Mouse (Mus musculus) monocyte, adult 5-6 weeks (primary cell): Measurements from ENCODE around the gene Adrm1. TPM values are rescaled to one million over a fixed set of nuclear protein-coding genes. Genes with fewer than 3 reads are reported as not detected.

ENCODE experiments used
- ATAC-seq: fragments of 153-309, 156-312 bp; replicated peaks from 2 replicates; pipeline ENCODE4 v1.8.0; 2017; ENCODE audit warnings: mild to moderate bottlenecking; ENCODE audit not compliant: low TSS enrichment, insufficient number of reproducible peaks, severe bottlenecking, poor library complexity, low FRiP score
- total RNA-seq: library from RNA; stranded (forward); fragments of 200-1000, 200-491, 200-594 nt; gene quantifications from 3 replicates; pipeline ENCODE4 v1.2.3, GENCODE M21; 2017

Gene Adrm1
- total RNA-seq, 1 experiment from 2014 or later: 50.1 TPM

GRCm38 (mm10) chr2:180214352-180214978, 43.2 kb downstream of the Adrm1 start:
- ATAC-seq: no peak

- no peak for ATAC-seq
Observed at GRCm38 (mm10) chr2:180215011-180215461, 43.8 kb downstream of the Adrm1 start.

DNA sequence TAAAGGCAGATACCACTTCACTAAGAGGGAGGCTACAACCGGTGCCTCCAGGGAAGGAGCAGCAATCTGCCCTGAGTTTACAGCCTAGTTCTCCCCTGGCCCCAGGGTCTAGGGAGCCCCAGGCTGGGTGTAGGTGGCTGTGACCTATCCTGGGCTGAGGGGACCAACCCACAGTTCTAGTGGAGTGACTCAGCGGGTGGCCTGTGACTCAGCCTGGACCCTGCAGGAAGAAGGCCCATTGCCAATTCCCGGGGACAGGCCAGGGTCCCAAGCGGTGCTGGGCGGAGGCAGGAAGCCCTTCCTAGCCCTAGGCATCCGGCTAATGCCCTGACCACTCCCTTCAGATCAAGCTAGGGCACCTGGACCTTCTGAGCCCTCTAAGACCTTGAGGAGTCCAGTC, 44.7 kb downstream of the Adrm1 start:
- no peak for ATAC-seq

GRCm38 (mm10) chr2:180216921-180217320, 45.6 kb downstream of the Adrm1 start:
- ATAC-seq: no peak

GRCm38 (mm10) chr2:180217587-180217986, 46.3 kb downstream of the Adrm1 start:
- no peak for ATAC-seq

DNA sequence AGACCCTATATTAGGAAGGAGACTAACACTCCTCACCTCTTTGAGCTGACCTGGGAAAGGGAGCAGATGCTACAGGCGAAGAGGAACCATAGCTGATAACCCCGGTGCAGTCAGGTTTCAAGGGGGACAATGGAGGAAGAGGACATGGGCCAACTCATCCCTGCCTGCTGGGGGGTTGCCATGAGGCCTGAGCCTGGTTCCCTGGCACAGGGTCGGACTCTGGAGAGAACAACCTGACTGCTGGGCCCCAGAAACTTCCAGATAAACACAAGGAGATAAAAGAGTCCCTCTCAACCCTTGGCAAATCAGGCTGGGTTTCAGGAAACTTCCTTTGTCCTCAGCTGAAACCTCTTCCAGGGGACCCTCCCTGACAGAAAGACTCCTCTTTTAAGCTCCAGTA, 47.0 kb downstream of the Adrm1 start:
- ATAC-seq: no peak

DNA sequence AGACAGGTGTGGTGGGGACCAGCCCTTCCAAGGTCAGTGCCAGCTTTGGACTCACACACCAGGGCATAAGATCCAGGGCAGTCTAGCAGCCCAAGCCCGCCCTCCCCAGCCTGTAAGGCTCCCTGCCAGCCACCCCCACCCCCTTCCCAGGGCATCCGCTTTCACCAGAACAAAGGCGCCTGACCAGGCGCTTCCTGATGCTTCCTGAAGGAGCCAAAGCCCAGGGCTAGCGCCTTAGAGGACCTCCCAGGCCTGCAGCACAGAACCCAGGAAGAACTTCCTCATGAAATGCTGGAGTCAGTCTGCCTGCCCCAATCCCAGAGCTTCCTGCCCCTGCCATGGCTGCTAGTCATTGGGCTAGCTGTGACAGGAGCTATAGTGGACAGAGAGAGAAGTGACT, 47.4 kb downstream of the Adrm1 start:
- no peak for ATAC-seq

DNA sequence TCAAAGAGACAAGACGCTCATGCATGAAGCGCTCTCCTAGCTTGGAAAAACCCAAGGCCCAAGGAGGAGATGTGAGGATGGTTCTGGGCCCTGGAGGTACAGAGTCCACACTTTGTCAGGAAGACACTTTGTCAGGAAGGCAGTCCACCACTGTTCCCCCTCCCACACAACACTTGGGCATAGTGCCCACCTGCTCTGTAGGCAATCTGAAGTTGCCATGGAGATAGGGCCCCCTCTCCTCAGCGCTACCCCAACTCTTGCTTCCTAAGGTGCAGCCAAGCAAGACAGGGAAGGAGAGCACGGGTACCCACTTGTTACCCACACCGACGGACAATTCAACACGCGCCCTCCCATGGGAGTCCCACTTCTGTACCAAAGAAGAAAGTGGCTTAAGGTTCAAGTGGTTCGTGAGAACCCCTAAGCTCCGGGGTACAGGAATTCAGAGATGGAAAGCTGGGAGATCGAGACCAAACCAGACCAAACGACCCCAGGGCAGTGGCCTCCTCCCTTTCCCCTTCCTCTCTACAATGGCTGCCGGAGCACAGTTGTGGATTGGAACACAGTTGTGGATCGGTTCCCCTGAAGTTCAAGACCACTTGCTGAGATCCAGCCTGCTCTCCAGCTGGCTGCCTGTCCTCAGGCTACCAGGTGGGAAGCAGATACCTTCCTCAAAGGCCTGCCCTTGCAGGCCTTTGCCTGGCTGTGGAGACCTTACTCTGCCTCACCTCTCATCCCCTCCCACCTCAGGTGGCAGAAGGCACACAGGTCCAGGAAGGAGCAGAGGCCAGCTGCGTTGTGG, 48.1 kb downstream of the Adrm1 start:
- no peak for ATAC-seq

DNA sequence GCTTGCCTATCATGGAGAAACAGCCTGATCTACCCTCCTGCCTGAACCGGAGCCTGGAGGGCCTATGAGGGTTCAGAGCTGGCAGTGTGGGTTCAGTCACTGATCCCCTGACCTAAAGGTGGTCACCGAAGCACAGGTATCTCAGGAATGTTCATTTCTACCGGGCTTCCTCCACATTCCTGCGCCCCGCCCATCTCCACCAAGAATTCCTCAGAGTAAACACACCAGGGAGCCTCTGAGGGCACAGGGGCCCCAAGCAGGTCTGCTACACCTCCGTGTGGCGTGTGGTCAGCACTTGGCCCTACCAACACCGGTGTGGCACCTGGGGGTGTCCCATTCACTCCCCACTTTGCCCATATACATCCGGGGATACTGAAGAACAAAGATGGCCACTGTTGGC, 48.9 kb downstream of the Adrm1 start:
- ATAC-seq: no peak

DNA sequence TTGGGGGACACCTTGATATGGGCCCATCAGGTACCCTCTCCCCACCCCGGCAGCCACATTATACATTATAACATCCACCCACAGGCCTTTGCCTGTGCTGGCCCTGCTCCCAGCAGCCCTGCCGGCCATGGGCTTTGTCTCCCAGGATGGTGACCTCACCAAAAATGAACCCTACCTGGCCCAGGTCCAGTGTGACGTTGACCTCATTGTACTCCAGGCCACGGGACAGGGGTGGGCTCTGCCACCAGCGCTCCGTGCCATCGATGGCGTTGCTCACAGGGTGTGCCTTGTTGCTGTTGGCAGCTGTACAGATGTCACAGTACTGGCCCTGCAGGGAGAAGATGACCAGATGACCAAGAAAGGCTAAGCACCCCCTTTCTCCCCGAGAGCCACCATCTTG, 49.8 kb downstream of the Adrm1 start:
- no peak for ATAC-seq

DNA sequence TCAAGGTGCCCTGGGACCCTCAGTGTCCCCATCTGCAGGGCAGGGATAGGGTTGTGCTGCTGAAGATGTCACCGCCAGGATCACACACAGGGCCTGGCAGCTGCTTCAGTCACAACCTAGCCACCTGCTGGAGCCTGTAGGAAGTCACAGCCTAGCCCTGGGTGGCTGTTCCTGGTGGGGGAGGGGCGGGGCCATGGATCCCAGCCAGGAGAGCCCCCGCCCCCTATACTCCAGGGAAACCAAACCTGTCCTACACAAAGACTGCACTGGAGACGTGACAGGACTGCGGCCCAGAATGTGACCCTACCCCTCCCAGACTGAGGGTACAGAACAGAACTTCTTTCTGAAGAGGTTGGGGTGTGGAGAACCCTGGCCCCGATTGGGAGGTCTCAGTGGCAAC, 51.0 kb downstream of the Adrm1 start:
- no peak for ATAC-seq

DNA sequence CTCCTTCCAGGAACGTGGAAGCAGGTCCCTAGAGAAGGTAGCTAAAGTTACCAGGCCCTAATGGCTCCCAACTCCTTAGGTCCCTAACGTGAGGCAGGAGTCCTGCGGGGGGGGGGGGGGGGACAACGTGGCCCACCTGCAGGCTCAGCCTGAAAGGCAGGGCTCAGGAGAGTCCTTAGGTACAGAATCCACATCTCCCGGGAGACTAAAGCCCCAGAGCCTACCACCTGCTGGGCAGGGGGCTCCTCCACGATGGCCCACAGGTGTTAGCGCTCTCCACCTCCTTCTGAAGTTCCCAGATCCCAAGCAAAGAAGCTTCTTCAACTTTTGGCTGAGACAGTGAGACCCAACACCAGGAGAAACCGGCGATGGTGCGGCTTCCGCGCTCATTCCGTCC, 53.4 kb downstream of the Adrm1 start:
- no peak for ATAC-seq

DNA sequence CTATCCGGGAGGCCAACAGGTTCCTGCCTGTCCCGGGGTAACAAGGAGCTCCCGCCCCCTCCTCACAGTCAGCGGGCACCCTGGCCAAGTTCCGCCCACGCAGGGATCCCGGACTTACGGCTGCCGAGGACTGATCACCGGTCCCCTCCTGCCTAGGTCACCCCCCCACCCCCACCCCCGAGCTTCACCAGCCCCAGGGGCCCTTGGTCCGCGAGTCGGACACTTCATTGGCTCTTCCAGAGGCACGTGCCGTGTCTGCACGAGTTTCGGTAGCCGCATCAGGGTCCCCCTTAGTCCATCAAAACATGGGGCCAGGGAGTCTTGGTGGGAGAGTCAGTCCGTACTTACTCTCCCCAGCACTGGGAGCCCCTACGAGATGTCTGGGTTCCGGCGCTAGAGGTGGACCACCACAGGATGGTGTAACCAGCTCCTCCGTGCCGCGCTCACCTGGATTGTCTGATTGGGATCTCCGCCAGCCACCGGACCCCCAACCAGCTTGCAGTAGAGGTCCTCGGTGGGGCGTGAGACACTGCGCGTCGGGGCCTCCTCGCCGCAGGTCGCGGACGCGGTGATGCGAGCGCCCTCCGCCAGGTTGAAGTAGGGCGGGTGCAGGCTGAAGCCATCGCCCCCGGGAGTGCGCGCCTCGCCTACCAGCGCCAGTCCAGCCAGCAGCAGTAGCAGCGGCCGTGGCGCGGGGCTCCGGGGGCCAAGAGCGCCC, 53.9 kb downstream of the Adrm1 start:
- no peak for ATAC-seq

Other genes with a start within 250 kb of the Adrm1 start
- gene Taf4, start 194.8 kb upstream of the Adrm1 start, total RNA-seq: 27.7 to 65.7 TPM (median 39.4 TPM) in 3 replicates
- 38.6 to 53.9 TPM (median 53.4 TPM) in 3 replicates for gene Lsm14b, start 146.5 kb upstream of the Adrm1 start, total RNA-seq
- gene Psma7, start 129.1 kb upstream of the Adrm1 start, total RNA-seq: 280 to 356 TPM (median 293 TPM) in 3 replicates
- gene Ss18l1, start 129.0 kb upstream of the Adrm1 start, total RNA-seq: 3.4 to 5.8 TPM (median 5.0 TPM) in 3 replicates
- gene Mtg2, start 100.9 kb upstream of the Adrm1 start, total RNA-seq: 13.7 to 21.6 TPM (median 15.9 TPM) in 3 replicates
- not detected in 3 replicates for gene Hrh3, start 67.0 kb upstream of the Adrm1 start, total RNA-seq
- 53.1 to 58.2 TPM (median 54.9 TPM) in 3 replicates for gene Osbpl2, start 52.2 kb upstream of the Adrm1 start, total RNA-seq
- gene Lama5, start 54.4 kb downstream of the Adrm1 start, total RNA-seq: 0.29 to 7.1 TPM (median 0.29 TPM) in 3 replicates
- gene Rps21, start 85.9 kb downstream of the Adrm1 start, total RNA-seq: 1,771 to 2,174 TPM (median 1,777 TPM) in 3 replicates
- gene Cables2, start 102.0 kb downstream of the Adrm1 start, total RNA-seq: 16.9 to 23.7 TPM (median 20.6 TPM) in 3 replicates
- not detected in 3 replicates for gene Rbbp8nl, start 118.4 kb downstream of the Adrm1 start, total RNA-seq
- not detected in 3 replicates for gene Gata5, start 163.2 kb downstream of the Adrm1 start, total RNA-seq